Mouse (Mus musculus) liver, embryonic 15.5 days (tissue): ENCODE data around the gene Agpat3. TPM values are rescaled to one million over a fixed set of nuclear protein-coding genes. Genes with fewer than 3 reads are reported as not detected.
"Not testable (repeated sequence)": the region's sequence is repeated elsewhere in the genome, so short reads cannot be mapped to it uniquely, and the experiment has no call there.

Experiments
- ATAC-seq: fragments of 200-750 bp; cut with Nextera tagmentation; 2 replicates; pipeline ENCODE4 v1.8.0; 2017; ENCODE audit warnings: moderate number of reproducible peaks, mild to moderate bottlenecking, moderate library complexity; ENCODE audit not compliant: insufficient read depth
- H3K27ac ChIP-seq: fragments of 300-500 bp; sonication (generic); replicated peaks from 2 replicates; pipeline ENCODE4 v1.5.1; 2015; ENCODE audit warnings: mild to moderate bottlenecking, inconsistent platforms
- H3K27me3 ChIP-seq: fragments of 300-500 bp; sonication (generic); 2 replicates; pipeline ENCODE4 v1.6.1; 2015; ENCODE audit warnings: mild to moderate bottlenecking, inconsistent platforms
- H3K36me3 ChIP-seq: fragments of 300-500 bp; sonication (generic); replicated peaks from 2 replicates; pipeline ENCODE4 v1.6.1; 2015; ENCODE audit warnings: moderate library complexity, mild to moderate bottlenecking, inconsistent platforms
- H3K4me1 ChIP-seq: fragments of 300-500 bp; sonication (generic); replicated peaks from 2 replicates; pipeline ENCODE4 v1.6.1; 2015; ENCODE audit warnings: inconsistent platforms
- H3K4me2 ChIP-seq: fragments of 300-500 bp; sonication (generic); 2 replicates; pipeline ENCODE4 v1.6.1; 2015; ENCODE audit warnings: moderate library complexity, mild to moderate bottlenecking, inconsistent platforms
- H3K4me3 ChIP-seq: fragments of 300-500 bp; sonication (generic); replicated peaks from 2 replicates; pipeline ENCODE4 v1.5.1; 2015; ENCODE audit warnings: mild to moderate bottlenecking, inconsistent platforms
- H3K9ac ChIP-seq: fragments of 300-500 bp; sonication (generic); 2 replicates; pipeline ENCODE4 v1.6.1; 2015; ENCODE audit warnings: moderate library complexity, mild to moderate bottlenecking, inconsistent platforms
- H3K9me3 ChIP-seq: fragments of 300-500 bp; sonication (generic); replicated peaks from 2 replicates; pipeline ENCODE4 v1.6.1; 2016; ENCODE audit warnings: inconsistent platforms
- WGBS: fragments of 180-500 bp; shearing (Covaris S2); methylation state at CpG from one replicate; pipeline ENCODE4 v1.1.7; 2015; ENCODE audit warnings: mixed read lengths; ENCODE audit not compliant: insufficient replicate concordance; 5-methylcytosine and 5-hydroxymethylcytosine counted together
- polyA plus RNA-seq: library from polyadenylated mRNA; unstranded; fragments of >200 nt; fragmentation: Nextera tagmentation; extraction: Ambion mirVana; gene quantifications from 2 replicates; pipeline ENCODE4 v1.2.1, GENCODE M21; 2015

The Agpat3 gene
- polyA plus RNA-seq, 1 experiment from 2014 or later, result 33.1 TPM

GRCm38 (mm10) chr10:78360290-78360711 is 8.0 kb upstream of the Agpat3 start:
- no peak overlapping the region for H3K4me2 ChIP-seq

GRCm38 (mm10) chr10:78358999-78359398 is 6.7 kb upstream of the Agpat3 start:
- not testable (repeated sequence) for H3K4me3 ChIP-seq, H3K4me2 ChIP-seq, H3K9me3 ChIP-seq, H3K9ac ChIP-seq, H3K27ac ChIP-seq, H3K36me3 ChIP-seq, ATAC-seq
- Histone ChIP-seq H3K27me3 (peaks cover 33% of the 10 kb centered on the region), H3K4me1 (peaks cover 15% of the 10 kb centered on the region)
- WGBS, result 77% methylated on average over 3 of the region's 3 CpGs

More at GRCm38 (mm10) chr10:78360290-78360711, 8.0 kb upstream of the Agpat3 start:
- Histone ChIP-seq H3K27me3 (peaks cover 20% of the 10 kb centered on the region), H3K9me3 (no peaks in the 10 kb centered on the region), H3K4me1 (peaks cover 16% of the 10 kb centered on the region), H3K36me3 (no peaks in the 10 kb centered on the region), H3K27ac (no peak overlapping the region), H3K4me3 (no peak overlapping the region), H3K9ac (no peak overlapping the region)
- ATAC-seq, result no peak
- WGBS, result 70% methylated on average over 3 of the region's 3 CpGs

- no peak for ATAC-seq
- H3K4me2 ChIP-seq, result no peak overlapping the region
- no peak overlapping the region for H3K27ac ChIP-seq
- H3K4me3 ChIP-seq, result no peak overlapping the region
- 67% methylated on average over 4 of the region's 4 CpGs for WGBS
- no peaks in the 10 kb centered on the region for H3K9me3 ChIP-seq
- H3K27me3 ChIP-seq, result peaks cover 38% of the 10 kb centered on the region
- H3K9ac ChIP-seq, result no peak overlapping the region
- H3K4me1 ChIP-seq, result peaks cover 10% of the 10 kb centered on the region
- no peaks in the 10 kb centered on the region for H3K36me3 ChIP-seq
Observed at GRCm38 (mm10) chr10:78358266-78358665, 6.0 kb upstream of the Agpat3 start.

- Histone ChIP-seq H3K4me2 (no peak overlapping the region), H3K9ac (no peak overlapping the region), H3K27me3 (peaks cover 42% of the 10 kb centered on the region), H3K36me3 (no peaks in the 10 kb centered on the region), H3K4me3 (no peak overlapping the region), H3K4me1 (peaks cover 8% of the 10 kb centered on the region), H3K27ac (no peak overlapping the region), H3K9me3 (no peaks in the 10 kb centered on the region)
- no peak for ATAC-seq
- 62% methylated on average over 5 of the region's 5 CpGs for WGBS
Observed at GRCm38 (mm10) chr10:78357742-78358141, 5.5 kb upstream of the Agpat3 start.

GRCm38 (mm10) chr10:78355931-78356593 is 3.8 kb upstream of the Agpat3 start:
- Histone ChIP-seq H3K36me3 (no peaks in the 10 kb centered on the region), H3K4me2 (no peak overlapping the region), H3K9ac (no peak overlapping the region), H3K4me1 (peaks cover 14% of the 10 kb centered on the region), H3K4me3 (no peak overlapping the region), H3K27me3 (peaks cover 54% of the 10 kb centered on the region), H3K9me3 (no peaks in the 10 kb centered on the region), H3K27ac (no peak overlapping the region)
- no peak for ATAC-seq
- 15% methylated on average over 1 of the region's 1 CpGs for WGBS

- Histone ChIP-seq H3K27me3 (peaks cover 75% of the 10 kb centered on the region), H3K4me2 (no peak overlapping the region), H3K36me3 (no peaks in the 10 kb centered on the region), H3K4me3 (no peak overlapping the region), H3K4me1 (peaks cover 15% of the 10 kb centered on the region), H3K9me3 (no peaks in the 10 kb centered on the region), H3K27ac (no peak overlapping the region), H3K9ac (no peak overlapping the region)
- no peak for ATAC-seq
- 67% methylated on average over 4 of the region's 4 CpGs for WGBS
Observed at GRCm38 (mm10) chr10:78353196-78353595, 907 bp upstream of the Agpat3 start.

- Histone ChIP-seq H3K27me3 (peaks cover 80% of the 10 kb centered on the region), H3K4me1 (peaks cover 12% of the 10 kb centered on the region), H3K9me3 (no peaks in the 10 kb centered on the region), H3K4me3 (peak overlapping the region; percentile 71), H3K9ac (peak overlapping the region; percentile 67), H3K27ac (no peak overlapping the region), H3K4me2 (peak overlapping the region; percentile 82), H3K36me3 (no peaks in the 10 kb centered on the region)
- 29% methylated on average over 8 of the region's 8 CpGs for WGBS
- no peak for ATAC-seq
Observed at GRCm38 (mm10) chr10:78352666-78353030, 359 bp upstream of the Agpat3 start.

- WGBS, result 3% methylated on average over 13 of the region's 13 CpGs
- Histone ChIP-seq H3K27me3 (peaks cover 85% of the 10 kb centered on the region), H3K27ac (peak overlapping the region; percentile 66), H3K36me3 (no peaks in the 10 kb centered on the region), H3K4me3 (peak overlapping the region; percentile 71), H3K4me1 (peaks cover 12% of the 10 kb centered on the region), H3K9ac (peak overlapping the region; percentile 67), H3K4me2 (peak overlapping the region; percentile 82), H3K9me3 (no peaks in the 10 kb centered on the region)
- 0 out of 2 replicates have a peak, but pooled peaks have one; percentile 2 for ATAC-seq
Observed at GRCm38 (mm10) chr10:78351564-78351886, 764 bp downstream of the Agpat3 start.

- Histone ChIP-seq H3K4me2 (peak overlapping the region; percentile 82), H3K27me3 (peaks cover 84% of the 10 kb centered on the region), H3K4me3 (peak overlapping the region; percentile 71), H3K27ac (peak overlapping the region; percentile 66; the same call in 1 of the 2 replicates), H3K9me3 (no peaks in the 10 kb centered on the region), H3K36me3 (no peaks in the 10 kb centered on the region), H3K4me1 (peaks cover 12% of the 10 kb centered on the region), H3K9ac (0 out of 2 replicates have a peak overlapping the region, but pooled peaks have one; percentile 67)
- WGBS, result 33% methylated on average over 6 of the region's 6 CpGs
- ATAC-seq, result no peak
Observed at GRCm38 (mm10) chr10:78350796-78351556, 1.3 kb downstream of the Agpat3 start.

GRCm38 (mm10) chr10:78349464-78350165 is 2.7 kb downstream of the Agpat3 start:
- Histone ChIP-seq H3K9me3 (no peaks in the 10 kb centered on the region), H3K9ac (no peak overlapping the region), H3K4me1 (peaks cover 12% of the 10 kb centered on the region), H3K36me3 (no peaks in the 10 kb centered on the region), H3K4me3 (peak overlapping the region; percentile 71), H3K27ac (peak overlapping the region; percentile 53), H3K4me2 (peak overlapping the region; percentile 82), H3K27me3 (peaks cover 71% of the 10 kb centered on the region)
- peak; percentile 47; the same call in 1 of the 2 replicates for ATAC-seq
- 62% methylated on average over 15 of the region's 15 CpGs for WGBS

- ATAC-seq, result no peak
- H3K9me3 ChIP-seq, result no peaks in the 10 kb centered on the region
- peaks cover 57% of the 10 kb centered on the region for H3K27me3 ChIP-seq
- no peak overlapping the region for H3K4me3 ChIP-seq
- no peaks in the 10 kb centered on the region for H3K36me3 ChIP-seq
- no peak overlapping the region for H3K9ac ChIP-seq
- H3K4me1 ChIP-seq, result peaks cover 12% of the 10 kb centered on the region
- no peak overlapping the region for H3K27ac ChIP-seq
- WGBS, result 76% methylated on average over 5 of the region's 5 CpGs
- H3K4me2 ChIP-seq, result no peak overlapping the region
Observed at GRCm38 (mm10) chr10:78348211-78348610, 4.1 kb downstream of the Agpat3 start.
